Mouse (Mus musculus) liver (tissue): Measurements from ENCODE around the gene Gm29110.
"Not testable (repeated sequence)": the region's sequence is repeated elsewhere in the genome, so short reads cannot be mapped to it uniquely, and the experiment has no call there.

Experiments
- DNase-seq: peaks from one replicate; pipeline ENCODE4 v3.0.0-alpha.2; 2020; ENCODE audit warnings: mixed read lengths

Gene Gm29110

GRCm38 (mm10) chrY:74470231-74470630, at the start of gene Gm29110:
Gm29110 (plus strand) TSS chrY:74470531.
- not testable (repeated sequence) for DNase-seq
